Comparison of ENCODE assay signal across 9 mouse cellular contexts in the genomic region with DNA sequence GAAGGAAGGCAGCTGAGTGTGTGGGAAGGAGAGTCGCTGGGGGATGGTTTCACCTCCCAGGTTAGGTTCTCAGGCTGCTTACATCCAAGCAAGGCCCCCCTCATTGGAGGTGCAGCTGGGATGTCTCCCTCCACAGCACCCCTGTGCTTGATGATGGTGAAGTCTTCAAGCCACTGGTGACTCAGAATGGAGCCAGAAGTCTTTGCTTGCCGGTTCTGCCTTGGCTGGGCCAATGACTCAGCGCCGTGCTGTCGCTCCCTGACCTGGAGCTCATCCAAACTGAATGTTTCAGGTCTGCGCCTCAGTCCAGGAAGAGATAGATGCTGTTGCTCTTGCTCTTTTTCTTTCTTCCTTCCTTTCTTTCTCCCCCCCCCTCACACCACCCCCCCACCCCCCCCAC. TPM values are rescaled to one million over a fixed set of nuclear protein-coding genes. Genes with fewer than 3 reads are reported as not detected.
DNase-seq lines count a peak whose midpoint lies in the region; ATAC-seq and TF ChIP-seq lines count a peak whose summit lies in the region.
"Had no signal": no experiment of that assay in that cellular context is flagged by ENCODE, and none has a peak within 500 bp of the region (broad histone marks: within the 10 kb centered on the region; RNA-seq: fewer than 3 reads in every experiment).

No protein-coding gene starts in this region.

- no peak overlapping the region for H3K27ac ChIP-seq in kidney, adult 2 months (ENCODE audit: insufficient read depth, low read depth, low read length)
- H3K27ac ChIP-seq in kidney, embryonic 14.5 days (ENCODE audit: low read depth, low read length), result no peak overlapping the region
- peak overlapping the region; percentile 82 for H3K27ac ChIP-seq in heart, embryonic 11.5 days (ENCODE audit: low read depth, low read length)
- H3K27ac ChIP-seq in liver, postnatal 0 days (ENCODE audit: low read depth), result no peak overlapping the region
- H3K27ac ChIP-seq in stomach, embryonic 16.5 days (ENCODE audit: low read length), result 0 out of 2 replicates have a peak overlapping the region, but pooled peaks have one; percentile 46
- H3K27ac ChIP-seq: neural tube, embryonic 12.5 days had no signal

- no peak for TF ChIP-seq CTCF in kidney, adult 2 months (conservative IDR thresholded peaks at IDR 0.05; ENCODE audit: insufficient read depth, insufficient read length, low read depth, low read length)
- no peak for TF ChIP-seq CTCF in liver, postnatal 0 days (IDR thresholded peaks at IDR 0.05; ENCODE audit: low read depth)

- DNase-seq in kidney, adult 2 months, result peak; percentile 80
- peak; percentile 28 for DNase-seq in MEL-GATA-1-ER (ENCODE audit: extremely low read depth, low read depth)
- peak; percentile 78 for DNase-seq in cerebellum, adult 8-10 months
- DNase-seq in liver, postnatal 0 days, result peak; percentile 34
- DNase-seq in spleen, postnatal 36 days (ENCODE audit: low spot score in 2 of 2), result no peak

- WGBS in kidney, adult 2 months, result 12% methylated on average over 6 of the region's 6 CpGs
- 65% methylated on average over 6 of the region's 6 CpGs for WGBS in kidney, embryonic 14.5 days
- WGBS in heart, embryonic 11.5 days (ENCODE audit: insufficient replicate concordance), result 28% methylated on average over 6 of the region's 6 CpGs
- WGBS in liver, postnatal 0 days (ENCODE audit: insufficient replicate concordance), result 48% methylated on average over 6 of the region's 6 CpGs
- WGBS in stomach, embryonic 16.5 days, result 25% methylated on average over 6 of the region's 6 CpGs

- no peaks in the 10 kb centered on the region for H3K27me3 ChIP-seq in kidney, adult 2 months (replicated peaks; ENCODE audit: control insufficient read depth, insufficient read depth, low read length)
- H3K27me3 ChIP-seq in kidney, embryonic 14.5 days (ENCODE audit: control insufficient read depth, insufficient read depth, low read length), result no peaks in the 10 kb centered on the region
- H3K27me3 ChIP-seq in heart, embryonic 11.5 days (ENCODE audit: control insufficient read depth, insufficient read depth, low read length), result no peaks in the 10 kb centered on the region
- no peaks in the 10 kb centered on the region for H3K27me3 ChIP-seq in liver, postnatal 0 days (ENCODE audit: insufficient read depth, low read length)
- H3K27me3 ChIP-seq in stomach, embryonic 16.5 days (ENCODE audit: control insufficient read depth, insufficient read depth, low read length), result no peaks in the 10 kb centered on the region
- H3K27me3 ChIP-seq: neural tube, embryonic 12.5 days had no signal

- H3K9me3 ChIP-seq in kidney, embryonic 14.5 days (ENCODE audit: control insufficient read depth, low read length), result no peaks in the 10 kb centered on the region
- no peaks in the 10 kb centered on the region for H3K9me3 ChIP-seq in heart, embryonic 11.5 days (replicated peaks; ENCODE audit: control insufficient read depth, low read length)
- no peaks in the 10 kb centered on the region for H3K9me3 ChIP-seq in liver, postnatal 0 days (ENCODE audit: low read length)
- H3K9me3 ChIP-seq in stomach, embryonic 16.5 days (replicated peaks; ENCODE audit: control insufficient read depth, low read length), result no peaks in the 10 kb centered on the region
- H3K9me3 ChIP-seq: neural tube, embryonic 12.5 days had no signal

- H3K36me3 ChIP-seq in kidney, adult 2 months (ENCODE audit: control insufficient read depth, insufficient read depth, low read length), result no peaks in the 10 kb centered on the region
- H3K36me3 ChIP-seq in kidney, embryonic 14.5 days (ENCODE audit: control insufficient read depth, insufficient read depth, low read length), result no peaks in the 10 kb centered on the region
- no peaks in the 10 kb centered on the region for H3K36me3 ChIP-seq in heart, embryonic 11.5 days (ENCODE audit: control insufficient read depth, insufficient read depth, low read length)
- H3K36me3 ChIP-seq in liver, postnatal 0 days (replicated peaks; ENCODE audit: insufficient read depth, low read length), result no peaks in the 10 kb centered on the region
- no peaks in the 10 kb centered on the region for H3K36me3 ChIP-seq in stomach, embryonic 16.5 days (ENCODE audit: control insufficient read depth, insufficient read depth, low read length)
- H3K36me3 ChIP-seq: neural tube, embryonic 12.5 days had no signal

- TF ChIP-seq EP300 in liver, postnatal 0 days (IDR thresholded peaks at IDR 0.05; ENCODE audit: low read depth), result no peak

- no peak overlapping the region for H3K9ac ChIP-seq in kidney, embryonic 14.5 days (ENCODE audit: low read depth, low read length)
- H3K9ac ChIP-seq in heart, embryonic 11.5 days (ENCODE audit: low read depth, low read length), result peak overlapping the region; percentile 49
- no peak overlapping the region for H3K9ac ChIP-seq in liver, postnatal 0 days (replicated peaks)
- no peak overlapping the region for H3K9ac ChIP-seq in stomach, embryonic 16.5 days (ENCODE audit: low read length)
- H3K9ac ChIP-seq: neural tube, embryonic 12.5 days had no signal

- peaks cover 31% of the 10 kb centered on the region for H3K4me1 ChIP-seq in kidney, adult 2 months (ENCODE audit: control insufficient read depth, insufficient read depth, low read length)
- H3K4me1 ChIP-seq in kidney, embryonic 14.5 days (ENCODE audit: control insufficient read depth, insufficient read depth, low read length), result peaks cover 34% of the 10 kb centered on the region
- H3K4me1 ChIP-seq in heart, embryonic 11.5 days (ENCODE audit: control insufficient read depth, insufficient read depth, low read length), result peaks cover 85% of the 10 kb centered on the region
- peaks cover 50% of the 10 kb centered on the region for H3K4me1 ChIP-seq in liver, postnatal 0 days (ENCODE audit: insufficient read depth)
- H3K4me1 ChIP-seq in stomach, embryonic 16.5 days (ENCODE audit: control insufficient read depth, insufficient read depth, low read length), result peaks cover 82% of the 10 kb centered on the region

- no peak overlapping the region for H3K4me3 ChIP-seq in kidney, adult 2 months (ENCODE audit: insufficient read depth, low read depth, low read length)
- H3K4me3 ChIP-seq in kidney, embryonic 14.5 days (ENCODE audit: low read length), result no peak overlapping the region
- no peak overlapping the region for H3K4me3 ChIP-seq in heart, embryonic 11.5 days (ENCODE audit: low read depth, low read length)
- H3K4me3 ChIP-seq in liver, postnatal 0 days (ENCODE audit: low read depth, low read length), result no peak overlapping the region
- no peak overlapping the region for H3K4me3 ChIP-seq in stomach, embryonic 16.5 days (replicated peaks; ENCODE audit: low read length)
- H3K4me3 ChIP-seq: neural tube, embryonic 12.5 days had no signal

- TF ChIP-seq POLR2A in kidney, adult 2 months (IDR thresholded peaks at IDR 0.05; ENCODE audit: low read depth, low read length), result no peak

- no peak overlapping the region for H3K4me2 ChIP-seq in kidney, embryonic 14.5 days (replicated peaks; ENCODE audit: low read depth, low read length)
- H3K4me2 ChIP-seq in heart, embryonic 11.5 days, result peak overlapping the region; percentile 58
- no peak overlapping the region for H3K4me2 ChIP-seq in liver, postnatal 0 days (ENCODE audit: low read depth, low read length)
- 0 out of 2 replicates have a peak overlapping the region, but pooled peaks have one; percentile 2 for H3K4me2 ChIP-seq in stomach, embryonic 16.5 days (ENCODE audit: low read depth, low read length)

- no peak for ATAC-seq in kidney, embryonic 14.5 days (ENCODE audit: low FRiP score, low TSS enrichment)
- no peak for ATAC-seq in heart, embryonic 11.5 days (replicated peaks; ENCODE audit: insufficient number of reproducible peaks, low FRiP score, low TSS enrichment)
- ATAC-seq in liver, postnatal 0 days, result no peak
- no peak for ATAC-seq in stomach, embryonic 16.5 days (ENCODE audit: insufficient read depth, low FRiP score)

RNA-seq across cellular contexts. Expression of gene Bag3, which starts 8.5 kb away (rescaled TPM):
- polyA plus RNA-seq in kidney, adult 2 months (2012; rRNA removed), result 27.6 and 28.3 TPM in 2 replicates
- polyA plus RNA-seq in kidney, embryonic 14.5 days (2014; fragmentation: Nextera tagmentation; extraction: Ambion mirVana), result 10.4 and 11.5 TPM in 2 replicates
- 20.6 and 21.1 TPM in 2 replicates for polyA plus RNA-seq in heart, embryonic 11.5 days (2014; fragmentation: Nextera tagmentation; extraction: Ambion mirVana)
- polyA plus RNA-seq in liver, postnatal 0 days (2015; fragmentation: Nextera tagmentation; extraction: Ambion mirVana), result 3.6 and 3.7 TPM in 2 replicates
- polyA plus RNA-seq in stomach, embryonic 16.5 days (2015; fragmentation: Nextera tagmentation; extraction: Ambion mirVana), result 17.4 and 20.8 TPM in 2 replicates

Comparison
In these comparisons a context has a peak if more than half of its experiments do, and no peak if none do; other contexts are left out.
1. DNase-seq: peak in kidney, adult 2 months (single experiment), MEL-GATA-1-ER (single experiment), cerebellum, adult 8-10 months (single experiment) and liver, postnatal 0 days (single experiment); none in spleen, postnatal 36 days (0 of 2).
2. H3K27ac ChIP-seq: peak in heart, embryonic 11.5 days (single experiment) and stomach, embryonic 16.5 days (single experiment); none in kidney, adult 2 months (single experiment), kidney, embryonic 14.5 days (single experiment) and liver, postnatal 0 days (single experiment).
3. H3K4me2 ChIP-seq: peak in heart, embryonic 11.5 days (single experiment) and stomach, embryonic 16.5 days (single experiment); none in kidney, embryonic 14.5 days (single experiment) and liver, postnatal 0 days (single experiment).